Mouse (Mus musculus) left cerebral cortex, adult 2 months (tissue): ENCODE measurements around the gene Evl. TPM values are rescaled to one million over a fixed set of nuclear protein-coding genes. Genes with fewer than 3 reads are reported as not detected.

ENCODE experiments used
- DNase-seq, 2 experiments: peaks; one replicate each; pipeline ENCODE4 v3.0.0; 2021 to 2022; ENCODE audit warnings: low spot score in 2 of 2, mixed read lengths in 1 of 2; ENCODE audit errors: extremely low spot score in 1 of 2
- H3K27ac ChIP-seq: fragments of 200-600 bp; 2 replicates; pipeline ENCODE4 v1.8.1; 2022
- H3K4me3 ChIP-seq: fragments of 200-600 bp; 2 replicates; pipeline ENCODE4 v1.8.1; 2022
- CTCF ChIP-seq: fragments of 200-600 bp; IDR thresholded peaks from 2 replicates; pipeline ENCODE4 v1.8.1; 2022; ENCODE audit warnings: antibody characterized with exemption, mild to moderate bottlenecking, moderate library complexity
- intact Hi-C: fragments of 180-260 bp; cut with DNase I; formaldehyde crosslinking; loops from one replicate; pipeline ENCODE4 v1.15.1; 2025
- total RNA-seq, 2 experiments: library from RNA; stranded (reverse); gene quantifications; 2 replicates each; pipeline ENCODE4 v1.2.3; 2021

The Evl gene
- total RNA-seq, 2 experiments from 2014 or later, result 242 to 249 TPM

DNA sequence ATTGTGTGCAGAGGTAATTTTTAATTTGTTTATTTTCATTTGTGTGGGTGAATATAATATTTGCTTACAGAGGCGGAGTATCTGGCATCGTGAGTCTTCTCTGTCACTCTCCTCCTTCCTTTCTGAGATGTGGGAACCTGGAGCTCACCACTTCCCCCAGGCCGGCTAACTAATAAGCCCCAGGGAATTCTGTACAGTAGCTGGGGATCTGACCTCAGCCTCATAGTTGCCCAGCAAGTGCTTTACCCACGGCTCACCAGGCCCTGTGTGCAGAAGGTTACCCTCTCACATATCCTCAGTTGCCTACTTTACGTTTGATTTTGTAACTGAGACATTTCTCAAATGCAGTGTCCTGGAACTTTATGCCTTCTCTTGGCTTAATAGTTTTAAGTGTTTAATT, 37.1 kb downstream of the Evl start:
- no peak for DNase-seq
- Histone ChIP-seq H3K27ac (no peak overlapping the region), H3K4me3 (no peak overlapping the region)
- intact Hi-C loops, result no loop called here
- TF ChIP-seq CTCF, result no peak

DNA sequence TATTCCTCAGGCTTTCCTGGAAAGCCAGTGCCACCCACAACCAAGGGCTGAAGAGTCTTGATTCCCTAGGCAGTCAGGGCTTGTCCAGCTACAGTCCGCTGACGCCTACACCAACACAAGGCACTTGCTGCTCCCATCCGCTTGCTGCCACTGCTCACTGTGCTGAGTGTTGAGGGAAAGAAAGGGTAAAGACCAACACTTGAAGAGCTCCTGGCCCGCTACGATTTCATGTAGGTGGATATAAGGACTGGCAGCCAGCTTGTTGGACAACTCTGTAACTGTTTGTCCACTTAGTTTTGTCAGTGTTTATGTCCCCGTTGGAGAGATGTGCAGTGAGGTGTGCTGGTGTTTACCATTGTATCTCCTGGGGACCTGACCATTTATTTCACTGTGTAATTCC, 38.3 kb downstream of the Evl start:
- Histone ChIP-seq H3K27ac (no peak overlapping the region), H3K4me3 (no peak overlapping the region)
- TF ChIP-seq CTCF, result no peak
- intact Hi-C loops, result no loop called here
- no peak for DNase-seq

DNA sequence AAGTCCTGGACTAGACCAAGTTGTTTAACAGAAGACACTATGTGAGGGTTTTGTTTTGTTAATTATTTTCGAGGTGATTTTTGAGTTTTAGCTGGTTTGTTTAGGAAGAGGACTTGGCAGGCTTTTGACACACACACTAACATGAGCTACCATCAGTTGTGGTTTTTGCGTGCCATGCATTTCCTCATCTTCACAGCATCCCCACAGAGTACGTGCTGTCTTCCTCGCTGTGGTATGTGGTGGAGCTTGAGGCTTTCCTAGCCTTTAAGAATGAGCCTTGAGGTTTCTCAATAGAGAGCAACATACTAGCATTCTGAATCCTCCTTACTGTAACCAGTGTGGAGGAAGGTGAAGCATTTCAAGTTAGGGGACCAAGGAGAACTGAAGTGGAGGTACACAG, 46.3 kb downstream of the Evl start:
- no peak for DNase-seq
- no peak overlapping the region for H3K4me3 ChIP-seq
- TF ChIP-seq CTCF, result no peak
- H3K27ac ChIP-seq, result no peak overlapping the region
- intact Hi-C loops, result no loop called here

DNA sequence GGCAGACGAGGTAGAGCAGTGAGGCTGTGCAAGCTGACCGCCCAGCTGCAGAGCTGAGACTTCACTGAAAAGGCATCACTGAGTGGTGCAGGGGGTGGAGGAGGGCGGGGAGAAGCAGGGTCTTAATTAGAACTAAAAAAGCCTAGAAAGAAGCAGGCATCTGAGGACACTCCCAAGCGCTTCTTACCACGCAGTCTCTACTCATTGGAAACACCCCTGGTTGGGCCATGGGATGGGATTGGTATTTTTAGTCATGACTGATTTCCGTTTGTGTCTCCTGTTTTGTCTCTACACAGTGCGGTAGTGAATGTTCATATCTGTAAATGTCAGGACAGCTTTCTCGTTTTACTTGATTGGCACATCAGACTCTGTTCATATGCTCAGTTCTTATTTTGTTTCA, 46.8 kb downstream of the Evl start:
- H3K27ac ChIP-seq, result no peak overlapping the region
- H3K4me3 ChIP-seq, result no peak overlapping the region
- DNase-seq, result no peak
- intact Hi-C loops, result no loop called here
- no peak for TF ChIP-seq CTCF

DNA sequence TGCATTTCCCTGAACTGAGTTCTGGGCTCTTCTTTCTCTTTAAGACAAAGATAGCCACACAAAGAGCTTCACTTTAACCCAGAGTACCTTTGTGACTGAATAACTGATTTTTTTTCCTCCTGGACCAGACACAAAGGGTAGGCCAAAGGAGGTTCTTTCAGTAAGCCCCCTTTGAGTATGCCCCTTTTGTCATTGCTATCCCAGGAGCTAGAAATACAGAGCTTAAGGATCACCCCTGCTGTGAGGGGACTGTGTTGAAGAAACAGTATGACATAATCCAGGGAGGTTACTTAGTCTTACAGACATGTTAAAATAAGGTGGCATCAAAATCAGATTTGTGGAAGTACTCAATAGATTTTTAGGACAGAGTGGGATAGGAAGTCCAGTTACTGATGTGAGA, 50.0 kb downstream of the Evl start:
- intact Hi-C loops, result no loop called here
- no peak overlapping the region for H3K27ac ChIP-seq
- no peak overlapping the region for H3K4me3 ChIP-seq
- DNase-seq, result no peak
- no peak for TF ChIP-seq CTCF

DNA sequence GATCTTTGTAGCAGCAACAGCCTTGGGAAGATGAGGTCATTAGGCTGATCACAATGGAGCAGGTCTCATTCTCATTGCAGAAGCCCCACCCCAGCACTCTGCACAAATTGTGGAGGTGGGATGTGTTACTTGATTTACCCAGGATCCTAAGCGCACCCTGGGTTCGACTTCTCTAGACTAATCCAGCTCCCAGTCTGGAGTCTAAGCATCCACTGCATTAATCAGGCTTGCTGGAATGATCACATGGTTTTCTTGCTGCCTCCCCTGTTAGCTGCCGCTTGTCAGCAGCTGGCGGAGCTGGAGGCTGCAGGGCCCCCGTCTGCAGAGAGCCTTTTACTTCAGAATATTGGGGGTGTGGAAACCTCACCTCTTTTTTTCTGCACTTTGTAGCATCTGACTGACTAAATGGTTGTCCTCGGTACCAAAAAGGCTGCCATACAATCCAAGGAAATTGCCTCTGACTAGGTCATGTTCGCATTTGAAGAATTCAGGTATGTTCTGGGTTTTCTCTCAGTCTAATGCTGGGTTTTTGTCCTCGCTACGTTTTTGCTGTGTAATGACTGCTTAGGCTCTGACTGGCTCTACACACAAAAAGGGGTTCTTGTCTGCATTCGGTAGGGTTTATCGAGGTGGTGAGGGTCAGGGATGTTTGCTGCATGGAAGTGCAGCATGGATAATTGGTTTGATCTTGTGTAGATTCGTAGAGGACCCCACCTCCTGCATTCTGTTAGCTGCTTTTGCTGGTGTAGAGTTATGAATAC, 51.2 kb downstream of the Evl start:
- DNase-seq, result peak; percentile 21 to 56
- peak overlapping the region; percentile 66 for H3K27ac ChIP-seq
- H3K4me3 ChIP-seq, result peak overlapping the region; percentile 47
- intact Hi-C loops, result loop anchor here (2.0 kb wide), 1 partner anchor 51 kb away; the partner anchor contains the start of gene Evl
- TF ChIP-seq CTCF, result no peak

DNA sequence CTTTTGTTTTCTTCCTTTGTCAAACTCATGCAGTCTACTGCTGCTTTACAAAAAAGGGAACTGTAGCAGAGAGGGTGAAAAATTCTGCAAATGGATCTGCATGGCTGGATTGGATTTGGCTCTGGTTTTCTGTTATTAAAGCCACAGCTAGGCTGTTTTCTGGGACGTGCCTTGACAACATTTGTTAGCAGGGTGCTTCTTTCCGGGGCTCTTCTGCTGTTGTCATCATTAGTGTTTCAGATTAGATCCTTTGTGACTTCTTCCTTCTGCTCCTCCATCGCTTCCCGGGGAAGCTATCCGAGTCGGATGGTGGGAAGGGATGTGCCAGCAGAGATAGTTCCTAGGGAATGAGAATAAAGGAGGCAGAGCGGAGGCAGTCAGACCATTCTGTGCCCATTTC, 51.8 kb downstream of the Evl start:
- Histone ChIP-seq H3K27ac (peak overlapping the region; percentile 66), H3K4me3 (peak overlapping the region; percentile 47)
- DNase-seq, result no peak
- no peak for TF ChIP-seq CTCF
- intact Hi-C loops, result loop anchor here (2.0 kb wide), 1 partner anchor 52 kb away; the partner anchor contains the start of gene Evl

DNA sequence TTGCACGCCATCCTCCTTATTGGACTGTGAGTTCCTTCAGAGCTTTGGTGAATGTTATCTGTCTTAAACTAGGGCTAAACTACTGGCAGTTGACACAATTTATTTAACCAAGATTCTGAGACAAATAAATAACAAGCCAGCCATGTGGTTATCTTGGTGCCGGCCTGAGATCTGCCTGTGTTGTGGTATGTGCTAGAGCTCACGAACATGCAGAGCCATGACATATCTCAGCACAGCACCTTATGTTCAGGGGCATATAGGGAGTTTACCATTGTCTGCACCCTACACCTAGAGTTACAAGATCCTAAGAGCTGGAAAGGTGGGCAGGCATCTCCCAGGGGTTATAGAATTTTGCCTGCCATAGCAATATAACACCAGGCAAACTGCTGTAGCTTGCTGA, 54.9 kb downstream of the Evl start:
- TF ChIP-seq CTCF, result no peak

DNA sequence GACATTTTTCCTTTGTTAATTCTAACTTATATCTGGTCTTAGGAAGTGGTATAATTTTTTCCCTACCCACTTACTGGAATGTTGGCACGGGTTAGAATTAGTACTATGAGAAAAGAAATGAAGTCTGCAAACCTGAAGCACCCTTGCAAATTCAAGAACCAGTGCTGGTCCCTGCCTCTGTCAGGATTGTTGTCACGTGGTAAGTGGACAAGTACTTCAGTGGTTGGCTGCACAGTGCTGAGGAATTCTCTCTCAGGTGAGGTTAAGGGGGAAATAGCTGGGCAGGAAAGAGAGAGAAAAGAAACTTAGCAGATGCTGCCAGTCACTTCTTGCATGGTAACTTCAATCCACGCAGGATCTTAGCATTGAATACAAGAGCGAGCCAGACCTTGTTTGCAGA, 55.7 kb downstream of the Evl start:
- DNase-seq, result no peak
- Histone ChIP-seq H3K27ac (no peak overlapping the region), H3K4me3 (no peak overlapping the region)
- intact Hi-C loops, result loop anchor here (5.0 kb wide), 1 partner anchor 47 kb away; no protein-coding TSS in a partner anchor
- TF ChIP-seq CTCF, result no peak

More for the DNA sequence above, 54.9 kb downstream of the Evl start:
- Histone ChIP-seq H3K4me3 (no peak overlapping the region), H3K27ac (no peak overlapping the region)
- DNase-seq, result no peak
- intact Hi-C loops, result no loop called here

DNA sequence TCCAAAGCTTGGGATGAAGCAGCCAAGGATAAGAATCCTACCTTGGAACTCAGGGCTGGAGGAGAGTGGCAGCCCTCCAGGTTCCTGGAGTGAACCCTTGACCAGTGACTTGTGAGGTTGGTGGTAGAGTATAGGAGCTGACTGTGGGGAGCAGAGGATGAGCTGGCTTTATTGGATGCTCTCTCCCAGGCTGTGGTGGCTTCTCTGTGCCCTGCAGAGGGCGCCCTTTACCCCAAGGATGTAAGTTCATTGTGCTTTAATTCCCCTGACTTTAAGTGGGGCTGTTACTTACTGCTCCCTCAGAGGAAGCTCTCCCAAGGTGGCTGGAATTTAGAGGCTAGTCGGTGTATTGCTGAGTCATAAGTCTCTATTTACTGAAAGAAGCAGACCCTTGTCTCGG, 58.6 kb downstream of the Evl start:
- intact Hi-C loops, result loop anchor here (2.0 to 5.0 kb wide), 2 partner anchors 44 to 146 kb away; no protein-coding TSS in a partner anchor
- TF ChIP-seq CTCF, result peak; percentile 74
- DNase-seq, result peak; percentile 42 to 53
- Histone ChIP-seq H3K27ac (no peak overlapping the region), H3K4me3 (no peak overlapping the region)

DNA sequence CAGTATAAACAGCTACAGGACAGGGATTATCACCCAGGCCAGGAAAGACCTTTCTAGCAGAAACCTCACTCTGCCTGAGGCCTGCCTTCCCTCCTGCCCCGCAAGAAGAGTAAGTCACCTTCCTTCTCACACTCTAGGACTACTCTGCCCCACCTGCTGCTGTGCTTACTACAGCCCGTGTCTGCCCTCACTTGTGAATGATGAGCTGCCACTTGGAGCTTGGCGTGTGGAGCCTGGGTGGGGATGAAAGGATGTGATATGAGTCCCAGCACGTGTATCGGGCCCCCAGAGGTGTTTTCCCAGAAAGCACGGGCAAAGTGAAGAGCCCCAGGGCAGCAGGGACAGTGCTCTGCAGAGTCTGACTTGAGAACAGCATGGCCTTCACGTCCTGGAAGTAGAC, 63.0 kb downstream of the Evl start:
- DNase-seq, result no peak
- Histone ChIP-seq H3K27ac (no peak overlapping the region), H3K4me3 (no peak overlapping the region)
- intact Hi-C loops, result no loop called here
- no peak for TF ChIP-seq CTCF

DNA sequence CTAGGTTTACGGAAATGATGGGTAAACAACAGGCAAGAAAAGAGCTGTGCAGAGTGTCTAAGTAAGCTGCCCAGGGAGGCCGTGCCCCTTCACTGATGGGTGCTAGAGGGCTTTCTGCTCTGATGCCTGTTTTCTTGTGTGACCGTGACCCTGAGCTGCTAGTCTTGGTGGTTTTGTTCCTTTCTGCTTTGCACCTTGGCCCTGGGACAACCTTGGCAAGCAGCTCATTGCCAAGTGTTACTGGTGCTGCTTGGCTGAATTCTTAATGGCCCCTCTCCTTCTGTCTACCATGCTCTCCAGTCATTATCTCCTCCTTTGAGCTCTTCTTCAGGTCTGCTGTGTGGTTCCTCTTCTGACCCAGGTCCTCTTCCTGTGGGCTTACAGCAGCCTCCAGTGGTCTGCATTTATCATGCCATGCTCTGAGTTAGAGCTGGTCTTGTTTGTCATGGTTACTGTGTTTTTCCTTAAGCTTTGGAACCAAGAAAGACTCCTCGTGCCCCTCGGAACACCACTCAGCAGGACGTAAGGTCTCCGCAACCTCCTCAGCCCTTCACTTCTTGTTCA, 65.4 kb downstream of the Evl start:
- no peak overlapping the region for H3K27ac ChIP-seq
- intact Hi-C loops, result no loop called here
- no peak for TF ChIP-seq CTCF
- no peak overlapping the region for H3K4me3 ChIP-seq
- no peak for DNase-seq

DNA sequence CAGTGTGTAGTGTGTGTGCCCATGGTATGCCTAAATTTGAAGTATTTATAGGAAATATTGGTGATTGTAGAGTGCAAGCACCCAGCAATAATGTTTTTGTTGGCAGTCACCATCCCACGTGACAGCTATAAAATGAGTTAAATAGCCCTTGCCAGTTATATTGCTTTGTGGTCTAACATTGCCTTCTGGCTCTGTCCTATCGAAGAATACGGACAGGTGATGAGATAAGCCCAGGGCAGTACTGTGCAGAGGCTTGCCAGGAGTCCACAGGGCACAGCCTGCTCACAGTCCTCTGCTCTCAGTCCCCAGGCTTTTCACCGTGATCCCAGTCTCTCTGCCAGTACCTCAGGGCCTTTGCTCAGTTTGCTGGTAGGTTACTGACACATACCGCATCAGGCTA, 67.9 kb downstream of the Evl start:
- no peak for DNase-seq
- no peak overlapping the region for H3K27ac ChIP-seq
- intact Hi-C loops, result no loop called here
- no peak overlapping the region for H3K4me3 ChIP-seq
- no peak for TF ChIP-seq CTCF
